Mouse (Mus musculus): Measurements from ENCODE around the gene Ino80e. TPM values are rescaled to one million over a fixed set of nuclear protein-coding genes. Genes with fewer than 3 reads are reported as not detected.

Gene Ino80e
- polyA plus RNA-seq, 1 experiment from 2014 or later, result 99.7 TPM

GRCm38 (mm10) chr7:126823940-126824339 lies 38.2 kb downstream of the Ino80e start:
- Histone ChIP-seq H3K9ac (ENCODE audit: low read length) (peak overlapping the region; percentile 73), H3K27ac (ENCODE audit: low read depth, low read length) (no peak overlapping the region; the same call in 1 of the 2 replicates), H3K4me2 (peak overlapping the region; percentile 69), H3K4me1 (ENCODE audit: control insufficient read depth, insufficient read depth, low read length) (peaks cover 11% of the 10 kb centered on the region), H3K4me3 (ENCODE audit: low read depth, low read length) (peak overlapping the region; percentile 53), H3K27me3 (ENCODE audit: control insufficient read depth, insufficient read depth, low read length) (peaks cover 2% of the 10 kb centered on the region; the same call in 1 of the 2 replicates), H3K9me3 (ENCODE audit: control insufficient read depth, low read length) (no peaks in the 10 kb centered on the region), H3K36me3 (ENCODE audit: control insufficient read depth, insufficient read depth, low read length) (no peaks in the 10 kb centered on the region)
- DNase-seq (ENCODE audit: low spot score, missing footprints) (peak; percentile 86), ATAC-seq (ENCODE audit: low FRiP score) (no peak)
- WGBS, result 12% methylated on average over 10 of the region's 10 CpGs

GRCm38 (mm10) chr7:126823202-126823711 lies 38.9 kb downstream of the Ino80e start:
- under 1% methylated on average over 16 of the region's 19 CpGs for WGBS
- ATAC-seq (ENCODE audit: low FRiP score), result peak; percentile 85
- H3K36me3 ChIP-seq (ENCODE audit: control insufficient read depth, insufficient read depth, low read length), result no peaks in the 10 kb centered on the region

GRCm38 (mm10) chr7:126822741-126823140 lies 39.4 kb downstream of the Ino80e start:
- Histone ChIP-seq H3K4me1 (ENCODE audit: control insufficient read depth, insufficient read depth, low read length) (peaks cover 11% of the 10 kb centered on the region), H3K27ac (ENCODE audit: low read depth, low read length) (no peak overlapping the region), H3K9me3 (ENCODE audit: control insufficient read depth, low read length) (no peaks in the 10 kb centered on the region), H3K4me2 (peak overlapping the region; percentile 69), H3K27me3 (ENCODE audit: control insufficient read depth, insufficient read depth, low read length) (peaks cover 2% of the 10 kb centered on the region; the same call in 1 of the 2 replicates), H3K4me3 (ENCODE audit: low read depth, low read length) (peak overlapping the region; percentile 53), H3K9ac (ENCODE audit: low read length) (peak overlapping the region; percentile 73), H3K36me3 (ENCODE audit: control insufficient read depth, insufficient read depth, low read length) (no peaks in the 10 kb centered on the region)
- WGBS, result 14% methylated on average over 9 of the region's 9 CpGs
- DNase-seq (ENCODE audit: low spot score, missing footprints), result peak; percentile 89
- ATAC-seq (ENCODE audit: low FRiP score), result peak; percentile 14; the same call in 1 of the 2 replicates

More at GRCm38 (mm10) chr7:126823202-126823711, 38.9 kb downstream of the Ino80e start:
- Histone ChIP-seq H3K9me3 (ENCODE audit: control insufficient read depth, low read length) (no peaks in the 10 kb centered on the region), H3K4me1 (ENCODE audit: control insufficient read depth, insufficient read depth, low read length) (peaks cover 11% of the 10 kb centered on the region), H3K9ac (ENCODE audit: low read length) (peak overlapping the region; percentile 73), H3K27ac (ENCODE audit: low read depth, low read length) (no peak overlapping the region), H3K27me3 (ENCODE audit: control insufficient read depth, insufficient read depth, low read length) (peaks cover 2% of the 10 kb centered on the region; the same call in 1 of the 2 replicates), H3K4me3 (ENCODE audit: low read depth, low read length) (peak overlapping the region; percentile 53), H3K4me2 (peak overlapping the region; percentile 69)
- peak; percentile 90 for DNase-seq (ENCODE audit: low spot score, missing footprints)

GRCm38 (mm10) chr7:126821835-126822511 lies 40.2 kb downstream of the Ino80e start:
- Histone ChIP-seq H3K9ac (ENCODE audit: low read length) (peak overlapping the region; percentile 73), H3K36me3 (ENCODE audit: control insufficient read depth, insufficient read depth, low read length) (no peaks in the 10 kb centered on the region), H3K4me3 (ENCODE audit: low read depth, low read length) (no peak overlapping the region), H3K4me1 (ENCODE audit: control insufficient read depth, insufficient read depth, low read length) (peaks cover 11% of the 10 kb centered on the region), H3K27me3 (ENCODE audit: control insufficient read depth, insufficient read depth, low read length) (peaks cover 2% of the 10 kb centered on the region), H3K4me2 (no peak overlapping the region), H3K27ac (ENCODE audit: low read depth, low read length) (no peak overlapping the region), H3K9me3 (ENCODE audit: control insufficient read depth, low read length) (no peaks in the 10 kb centered on the region)
- peak; percentile 51; the same call in 1 of the 2 replicates for ATAC-seq (ENCODE audit: low FRiP score)
- peak; percentile 99 for DNase-seq (ENCODE audit: low spot score, missing footprints)
- WGBS, result 26% methylated on average over 7 of the region's 7 CpGs

- no peaks in the 10 kb centered on the region for H3K36me3 ChIP-seq (ENCODE audit: control insufficient read depth, insufficient read depth, low read length)
Measured at GRCm38 (mm10) chr7:126818818-126819217, 43.4 kb downstream of the Ino80e start.

DNA sequence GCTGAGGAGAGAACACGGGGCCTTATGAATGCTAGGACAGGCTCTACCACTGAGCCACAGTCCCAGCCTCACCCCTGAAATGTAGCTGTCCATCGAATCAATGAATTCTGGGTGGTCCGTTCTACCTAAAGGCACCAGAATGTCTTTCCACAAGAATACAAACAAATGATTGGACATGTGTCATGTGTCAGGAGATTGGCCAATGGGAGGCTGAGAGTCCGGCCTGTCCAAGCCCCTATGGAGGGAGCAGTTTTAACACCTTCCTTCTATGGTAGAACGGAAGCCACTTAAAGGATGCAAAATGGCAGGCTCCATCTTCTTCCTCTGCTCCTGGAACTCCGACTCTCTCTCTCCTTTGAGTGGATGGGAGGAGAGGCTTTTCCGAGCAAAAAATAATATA lies 44.6 kb downstream of the Ino80e start:
- Histone ChIP-seq H3K4me2 (no peak overlapping the region), H3K9ac (ENCODE audit: low read length) (no peak overlapping the region), H3K36me3 (ENCODE audit: control insufficient read depth, insufficient read depth, low read length) (no peaks in the 10 kb centered on the region), H3K4me3 (ENCODE audit: low read depth, low read length) (no peak overlapping the region), H3K27ac (ENCODE audit: low read depth, low read length) (no peak overlapping the region), H3K27me3 (ENCODE audit: control insufficient read depth, insufficient read depth, low read length) (peaks cover 2% of the 10 kb centered on the region), H3K9me3 (ENCODE audit: control insufficient read depth, low read length) (no peaks in the 10 kb centered on the region), H3K4me1 (ENCODE audit: control insufficient read depth, insufficient read depth, low read length) (peaks cover 6% of the 10 kb centered on the region)
- 83% methylated on average over 7 of the region's 7 CpGs for WGBS
- DNase-seq (ENCODE audit: low spot score, missing footprints) (no peak), ATAC-seq (ENCODE audit: low FRiP score) (no peak)

More at GRCm38 (mm10) chr7:126818818-126819217, 43.4 kb downstream of the Ino80e start:
- H3K4me1 ChIP-seq (ENCODE audit: control insufficient read depth, insufficient read depth, low read length), result peaks cover 11% of the 10 kb centered on the region
- H3K9ac ChIP-seq (ENCODE audit: low read length), result no peak overlapping the region
- H3K4me3 ChIP-seq (ENCODE audit: low read depth, low read length), result no peak overlapping the region
- H3K9me3 ChIP-seq (ENCODE audit: control insufficient read depth, low read length), result no peaks in the 10 kb centered on the region
- ATAC-seq (ENCODE audit: low FRiP score), result no peak
- peaks cover 2% of the 10 kb centered on the region for H3K27me3 ChIP-seq (ENCODE audit: control insufficient read depth, insufficient read depth, low read length)
- no peak overlapping the region for H3K4me2 ChIP-seq
- 32% methylated on average over 1 of the region's 1 CpGs for WGBS
- no peak overlapping the region for H3K27ac ChIP-seq (ENCODE audit: low read depth, low read length)
- peak; percentile 45 for DNase-seq (ENCODE audit: low spot score, missing footprints)

- Histone ChIP-seq H3K9ac (ENCODE audit: low read length) (no peak overlapping the region), H3K4me1 (ENCODE audit: control insufficient read depth, insufficient read depth, low read length) (no peaks in the 10 kb centered on the region), H3K4me2 (no peak overlapping the region), H3K4me3 (ENCODE audit: low read depth, low read length) (no peak overlapping the region), H3K27ac (ENCODE audit: low read depth, low read length) (no peak overlapping the region), H3K27me3 (ENCODE audit: control insufficient read depth, insufficient read depth, low read length) (no peaks in the 10 kb centered on the region; the same call in 1 of the 2 replicates), H3K9me3 (ENCODE audit: control insufficient read depth, low read length) (no peaks in the 10 kb centered on the region), H3K36me3 (ENCODE audit: control insufficient read depth, insufficient read depth, low read length) (no peaks in the 10 kb centered on the region)
- DNase-seq (ENCODE audit: low spot score, missing footprints) (no peak), ATAC-seq (ENCODE audit: low FRiP score) (no peak)
- WGBS, result 94% methylated on average over 8 of the region's 8 CpGs
Measured at GRCm38 (mm10) chr7:126816494-126816893, 45.7 kb downstream of the Ino80e start.

GRCm38 (mm10) chr7:126815726-126816222 lies 46.4 kb downstream of the Ino80e start:
- Histone ChIP-seq H3K4me1 (ENCODE audit: control insufficient read depth, insufficient read depth, low read length) (no peaks in the 10 kb centered on the region), H3K4me2 (no peak overlapping the region), H3K27me3 (ENCODE audit: control insufficient read depth, insufficient read depth, low read length) (no peaks in the 10 kb centered on the region; the same call in 1 of the 2 replicates), H3K4me3 (ENCODE audit: low read depth, low read length) (no peak overlapping the region), H3K27ac (ENCODE audit: low read depth, low read length) (no peak overlapping the region), H3K36me3 (ENCODE audit: control insufficient read depth, insufficient read depth, low read length) (no peaks in the 10 kb centered on the region), H3K9ac (ENCODE audit: low read length) (no peak overlapping the region), H3K9me3 (ENCODE audit: control insufficient read depth, low read length) (no peaks in the 10 kb centered on the region)
- no peak for DNase-seq (ENCODE audit: low spot score, missing footprints)
- WGBS, result 62% methylated on average over 8 of the region's 8 CpGs
- ATAC-seq (ENCODE audit: low FRiP score), result no peak

Measured in midbrain, embryonic 11.5 days (tissue).